Mouse (Mus musculus) midbrain, embryonic 15.5 days (tissue): ENCODE data around the gene Tmem53. TPM values are rescaled to one million over a fixed set of nuclear protein-coding genes. Genes with fewer than 3 reads are reported as not detected.

Source experiments
- ATAC-seq: fragments of 200-750 bp; cut with Nextera tagmentation; replicated peaks from 2 replicates; pipeline ENCODE4 v1.8.0; 2017; ENCODE audit warnings: moderate TSS enrichment
- H3K27ac ChIP-seq: fragments of 300-500 bp; sonication (generic); 2 replicates; pipeline ENCODE4 v1.5.1; 2015; ENCODE audit warnings: mild to moderate bottlenecking, inconsistent platforms
- H3K27me3 ChIP-seq: fragments of 300-500 bp; sonication (generic); replicated peaks from 2 replicates; pipeline ENCODE4 v1.6.1; 2015; ENCODE audit warnings: inconsistent platforms
- H3K36me3 ChIP-seq: fragments of 300-500 bp; sonication (generic); replicated peaks from 2 replicates; pipeline ENCODE4 v1.6.1; 2015; ENCODE audit warnings: inconsistent platforms
- H3K4me1 ChIP-seq: fragments of 300-500 bp; sonication (generic); 2 replicates; pipeline ENCODE4 v1.6.1; 2015; ENCODE audit warnings: inconsistent platforms
- H3K4me2 ChIP-seq: fragments of 300-500 bp; sonication (generic); 2 replicates; pipeline ENCODE4 v1.6.1; 2015; ENCODE audit warnings: inconsistent platforms, mild to moderate bottlenecking, moderate library complexity
- H3K4me3 ChIP-seq: fragments of 300-500 bp; sonication (generic); 2 replicates; pipeline ENCODE4 v1.5.1; 2015; ENCODE audit warnings: mild to moderate bottlenecking, inconsistent platforms
- H3K9ac ChIP-seq: fragments of 300-500 bp; sonication (generic); 2 replicates; pipeline ENCODE4 v1.6.1; 2015; ENCODE audit warnings: mild to moderate bottlenecking, inconsistent platforms
- H3K9me3 ChIP-seq: fragments of 300-500 bp; sonication (generic); 2 replicates; pipeline ENCODE4 v1.6.1; 2016; ENCODE audit warnings: inconsistent platforms
- WGBS: fragments of 180-500 bp; shearing (Covaris S2); methylation state at CpG from one replicate; pipeline ENCODE4 v1.1.7; 2015; ENCODE audit warnings: mixed read lengths; 5-methylcytosine and 5-hydroxymethylcytosine counted together
- polyA plus RNA-seq: library from polyadenylated mRNA; unstranded; fragments of >200 nt; fragmentation: Nextera tagmentation; extraction: Ambion mirVana; gene quantifications from 2 replicates; pipeline ENCODE4 v1.2.1, GENCODE M21; 2015

The Tmem53 gene
- polyA plus RNA-seq, 1 experiment from 2014 or later, result 9.6 TPM

DNA sequence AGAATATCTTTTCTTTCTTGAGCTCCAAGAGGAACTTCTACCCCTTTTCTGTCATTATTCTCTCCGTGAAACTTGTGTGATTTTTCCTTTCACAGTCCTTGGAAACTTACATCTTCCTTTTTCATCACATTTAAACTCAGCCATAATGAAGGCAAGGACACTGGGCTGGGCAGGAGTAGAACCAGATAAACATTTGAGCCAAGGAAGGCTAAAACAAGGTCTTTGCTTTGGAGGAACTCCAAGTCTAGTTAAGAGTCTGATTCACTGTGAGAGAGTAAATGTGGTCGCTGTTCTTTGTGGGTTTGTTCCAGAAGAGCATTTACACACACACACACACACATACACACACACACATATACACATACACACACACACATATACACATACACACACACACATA, 39.9 kb downstream of the Tmem53 start:
- WGBS, result 87% methylated on average over 2 of the region's 2 CpGs
- Histone ChIP-seq H3K4me1 (peaks cover 28% of the 10 kb centered on the region), H3K9ac (no peak overlapping the region), H3K9me3 (no peaks in the 10 kb centered on the region), H3K4me3 (no peak overlapping the region), H3K36me3 (no peaks in the 10 kb centered on the region), H3K27ac (no peak overlapping the region), H3K27me3 (no peaks in the 10 kb centered on the region), H3K4me2 (no peak overlapping the region)
- no peak for ATAC-seq

GRCm38 (mm10) chr4:117296849-117297593, 45.3 kb downstream of the Tmem53 start:
- Histone ChIP-seq H3K9me3 (no peaks in the 10 kb centered on the region), H3K4me3 (no peak overlapping the region), H3K4me1 (peaks cover 7% of the 10 kb centered on the region; the same call in 1 of the 2 replicates), H3K27me3 (peaks cover 18% of the 10 kb centered on the region), H3K27ac (no peak overlapping the region), H3K9ac (no peak overlapping the region), H3K4me2 (no peak overlapping the region), H3K36me3 (no peaks in the 10 kb centered on the region)
- 59% methylated on average over 19 of the region's 19 CpGs for WGBS
- no peak for ATAC-seq

- H3K27ac ChIP-seq, result no peak overlapping the region
- peaks cover 13% of the 10 kb centered on the region for H3K4me1 ChIP-seq
- ATAC-seq, result no peak
- peaks cover 26% of the 10 kb centered on the region for H3K27me3 ChIP-seq
- no peak overlapping the region for H3K4me2 ChIP-seq
- H3K4me3 ChIP-seq, result no peak overlapping the region
- no peak overlapping the region for H3K9ac ChIP-seq
- no peaks in the 10 kb centered on the region for H3K9me3 ChIP-seq
- no peaks in the 10 kb centered on the region for H3K36me3 ChIP-seq
- WGBS, result 80% methylated on average over 9 of the region's 9 CpGs
Measured at GRCm38 (mm10) chr4:117297819-117298218, 46.1 kb downstream of the Tmem53 start.

GRCm38 (mm10) chr4:117299921-117300320, 48.2 kb downstream of the Tmem53 start:
- no peak overlapping the region for H3K4me2 ChIP-seq
- no peak overlapping the region for H3K27ac ChIP-seq
- H3K9ac ChIP-seq, result no peak overlapping the region
- no peaks in the 10 kb centered on the region for H3K9me3 ChIP-seq
- H3K27me3 ChIP-seq, result peaks cover 44% of the 10 kb centered on the region
- WGBS, result 65% methylated on average over 10 of the region's 10 CpGs
- no peak overlapping the region for H3K4me3 ChIP-seq
- peaks cover 25% of the 10 kb centered on the region for H3K4me1 ChIP-seq
- ATAC-seq, result no peak
- H3K36me3 ChIP-seq, result no peaks in the 10 kb centered on the region

DNA sequence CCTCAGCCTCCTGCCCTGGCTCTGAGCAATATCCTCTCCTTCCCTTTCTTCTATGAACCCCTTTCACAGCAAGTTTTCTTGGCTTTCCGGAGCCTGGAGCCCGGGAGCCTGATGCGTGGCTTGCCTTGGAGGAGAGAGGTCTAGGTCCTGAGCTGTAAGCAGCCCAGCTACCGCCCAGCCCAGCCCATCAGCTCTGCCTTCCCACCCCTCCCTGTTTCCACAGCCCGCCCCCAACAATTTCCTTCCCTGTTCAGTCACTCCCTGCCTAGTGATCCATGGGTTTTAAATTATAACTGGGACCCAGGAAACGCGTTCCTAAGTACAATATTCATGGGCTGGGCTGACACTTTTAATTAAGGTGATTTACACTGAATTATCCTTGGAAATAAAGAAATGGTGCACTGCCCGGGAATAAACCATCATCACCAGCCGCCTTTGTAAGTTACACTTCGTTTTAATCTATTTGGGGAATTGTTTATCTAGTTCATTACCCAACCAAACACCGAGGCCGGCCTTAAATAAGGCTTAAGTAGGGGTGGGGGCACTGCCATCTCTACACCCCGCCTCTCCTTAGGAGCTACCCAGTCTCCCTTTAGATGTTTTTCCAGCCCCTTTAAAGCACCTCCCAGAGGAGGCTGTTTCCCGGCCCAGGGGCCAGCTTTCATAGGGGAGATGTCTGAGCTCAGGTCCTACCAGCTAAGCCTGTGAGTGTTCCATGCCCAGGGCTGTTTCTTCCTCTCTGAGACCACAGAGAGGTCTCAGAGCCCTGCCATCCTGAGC, 50.5 kb downstream of the Tmem53 start:
- no peak for ATAC-seq
- H3K27me3 ChIP-seq, result peaks cover 54% of the 10 kb centered on the region
- WGBS, result 38% methylated on average over 14 of the region's 14 CpGs

DNA sequence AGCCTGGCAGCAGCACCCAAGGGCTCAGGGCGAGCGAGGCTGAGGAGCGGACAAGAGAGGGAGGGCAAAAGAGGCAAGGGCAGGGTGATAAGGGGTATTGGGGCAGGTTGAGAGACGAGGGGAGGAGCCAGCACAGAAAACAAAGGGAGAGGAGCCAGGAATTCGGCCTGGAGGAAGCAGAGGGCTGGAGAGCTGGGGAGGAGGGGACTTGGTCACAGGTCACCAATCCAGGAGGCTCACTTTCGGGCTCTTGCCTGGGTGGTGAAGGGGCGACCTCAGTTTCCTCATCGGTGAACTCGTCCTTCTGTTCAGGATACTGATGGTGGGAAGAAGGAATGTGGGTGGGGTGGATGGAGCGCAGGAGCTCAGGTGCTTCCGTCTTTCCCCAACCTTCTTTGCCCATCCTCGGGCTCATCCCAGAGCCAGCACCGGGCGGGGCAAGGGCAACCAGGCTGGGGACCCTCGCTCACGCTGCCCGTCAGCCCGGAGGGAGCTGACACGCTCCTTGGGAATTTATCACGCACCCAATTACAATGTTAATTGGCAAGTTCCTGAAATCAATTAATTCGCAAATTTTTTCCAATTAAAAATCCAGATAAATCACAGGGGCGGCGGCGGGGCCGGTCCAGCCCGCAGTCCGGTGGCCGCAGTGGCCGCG, 52.0 kb downstream of the Tmem53 start:
- H3K27me3 ChIP-seq, result peaks cover 51% of the 10 kb centered on the region
- H3K9me3 ChIP-seq, result no peaks in the 10 kb centered on the region
- H3K4me2 ChIP-seq, result peak overlapping the region; percentile 67
- H3K27ac ChIP-seq, result no peak overlapping the region
- 14% methylated on average over 30 of the region's 30 CpGs for WGBS
- H3K36me3 ChIP-seq, result no peaks in the 10 kb centered on the region
- peaks cover 21% of the 10 kb centered on the region for H3K4me1 ChIP-seq
- peak overlapping the region; percentile 40 for H3K4me3 ChIP-seq
- no peak; the same call in 1 of the 2 replicates for ATAC-seq
- peak overlapping the region; percentile 40; the same call in 1 of the 2 replicates for H3K9ac ChIP-seq

More for the DNA sequence above, 50.5 kb downstream of the Tmem53 start:
- Histone ChIP-seq H3K36me3 (no peaks in the 10 kb centered on the region), H3K4me3 (no peak overlapping the region), H3K9me3 (no peaks in the 10 kb centered on the region), H3K27ac (no peak overlapping the region), H3K4me1 (peaks cover 21% of the 10 kb centered on the region), H3K4me2 (no peak overlapping the region), H3K9ac (no peak overlapping the region)

DNA sequence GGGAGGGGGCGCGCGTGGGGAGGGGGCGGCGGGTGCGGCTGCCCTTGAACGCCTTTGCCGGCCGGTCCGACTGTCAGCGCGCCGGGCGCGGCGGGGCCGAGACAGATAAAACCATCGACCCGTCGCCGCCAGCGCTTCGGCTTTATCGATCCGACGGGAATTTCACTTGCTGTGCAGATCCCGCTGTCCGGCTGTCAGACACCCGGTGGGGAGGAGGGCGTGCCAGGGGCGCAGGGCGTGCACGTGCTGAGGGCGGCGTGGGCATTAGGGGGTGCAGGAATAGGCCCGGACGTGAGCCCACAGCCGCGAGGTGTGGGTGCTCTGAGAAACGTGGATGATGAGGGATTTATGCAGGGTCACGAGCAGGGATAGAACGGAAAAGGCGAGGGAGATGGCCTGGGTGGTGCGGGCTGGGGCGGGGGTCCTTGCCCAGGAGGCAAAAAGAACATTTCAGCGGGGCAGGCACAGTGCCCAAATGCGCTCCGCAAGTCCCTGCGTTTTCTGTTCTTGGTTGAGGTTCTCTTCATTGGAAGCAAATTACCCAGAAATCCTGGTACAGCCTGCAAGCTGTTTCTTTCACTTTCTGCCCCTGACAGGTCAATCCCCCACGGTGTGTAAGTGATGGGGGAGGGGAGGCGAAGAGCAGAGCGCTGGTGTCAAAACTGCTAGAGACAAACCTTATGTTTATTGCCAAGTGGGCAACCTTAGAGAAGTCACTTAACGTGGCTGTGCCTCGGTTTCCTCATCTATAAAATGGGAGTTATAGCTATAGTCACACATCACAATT, 52.7 kb downstream of the Tmem53 start:
- Histone ChIP-seq H3K4me1 (peaks cover 21% of the 10 kb centered on the region), H3K27ac (no peak overlapping the region), H3K4me3 (peak overlapping the region; percentile 40), H3K9me3 (no peaks in the 10 kb centered on the region), H3K9ac (peak overlapping the region; percentile 40; the same call in 1 of the 2 replicates), H3K36me3 (no peaks in the 10 kb centered on the region), H3K27me3 (peaks cover 51% of the 10 kb centered on the region), H3K4me2 (peak overlapping the region; percentile 67)
- 3% methylated on average over 52 of the region's 54 CpGs for WGBS
- ATAC-seq, result no peak

DNA sequence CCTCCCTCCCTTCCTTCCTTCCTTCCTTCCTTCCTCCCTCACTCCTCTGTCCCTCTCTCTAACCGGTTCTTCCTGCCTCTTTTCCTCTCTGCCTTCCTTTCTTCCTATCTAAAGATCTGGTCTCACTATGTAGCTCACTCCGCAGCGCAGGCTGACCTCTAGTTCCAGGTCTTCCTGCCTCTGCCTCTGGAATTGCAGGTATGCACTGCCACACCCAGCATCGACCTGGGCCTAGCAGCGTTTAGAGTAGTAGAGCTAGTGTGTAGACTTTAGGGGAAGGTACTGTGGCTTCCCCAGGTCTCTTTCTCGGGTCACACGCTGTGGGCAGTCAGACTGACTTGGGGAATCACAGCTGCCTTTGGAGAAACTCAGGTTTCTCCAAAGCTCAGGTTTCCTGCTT, 53.7 kb downstream of the Tmem53 start:
- WGBS, result 77% methylated on average over 6 of the region's 7 CpGs
- H3K27me3 ChIP-seq, result peaks cover 51% of the 10 kb centered on the region
- peaks cover 21% of the 10 kb centered on the region for H3K4me1 ChIP-seq
- H3K9me3 ChIP-seq, result no peaks in the 10 kb centered on the region
- no peak overlapping the region for H3K27ac ChIP-seq
- H3K9ac ChIP-seq, result no peak overlapping the region
- no peak overlapping the region for H3K4me2 ChIP-seq
- no peaks in the 10 kb centered on the region for H3K36me3 ChIP-seq
- no peak overlapping the region for H3K4me3 ChIP-seq
- no peak for ATAC-seq

DNA sequence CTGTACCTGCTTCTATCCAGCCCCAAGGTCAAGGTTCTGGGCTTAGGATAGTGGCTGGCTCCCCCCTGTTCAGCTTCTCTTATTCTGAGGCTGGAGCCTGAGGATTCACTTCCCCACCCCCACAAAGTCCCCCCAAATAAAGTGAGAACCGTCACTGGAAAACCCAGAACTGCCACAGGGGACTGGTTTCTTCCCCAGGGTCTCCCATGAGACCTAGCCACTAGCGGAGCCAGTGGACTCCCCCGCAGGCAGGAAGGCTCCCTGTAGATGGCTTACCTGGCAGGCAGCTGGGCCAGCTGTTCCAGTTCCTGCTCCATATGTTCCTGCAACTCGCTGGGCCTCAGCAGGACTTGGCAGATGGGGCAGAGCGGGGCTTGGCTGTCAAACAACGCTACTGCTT, 55.5 kb downstream of the Tmem53 start:
- Histone ChIP-seq H3K36me3 (no peaks in the 10 kb centered on the region), H3K27ac (no peak overlapping the region), H3K4me1 (peaks cover 19% of the 10 kb centered on the region), H3K9me3 (no peaks in the 10 kb centered on the region), H3K9ac (no peak overlapping the region), H3K4me2 (no peak overlapping the region), H3K4me3 (no peak overlapping the region), H3K27me3 (peaks cover 46% of the 10 kb centered on the region)
- no peak for ATAC-seq
- 60% methylated on average over 6 of the region's 6 CpGs for WGBS

- Histone ChIP-seq H3K36me3 (no peaks in the 10 kb centered on the region), H3K4me3 (no peak overlapping the region), H3K4me2 (no peak overlapping the region), H3K4me1 (peaks cover 15% of the 10 kb centered on the region), H3K9me3 (no peaks in the 10 kb centered on the region), H3K27me3 (peaks cover 33% of the 10 kb centered on the region), H3K27ac (no peak overlapping the region), H3K9ac (no peak overlapping the region)
- ATAC-seq, result no peak
- 77% methylated on average over 1 of the region's 1 CpGs for WGBS
Measured at GRCm38 (mm10) chr4:117309427-117309826, 57.7 kb downstream of the Tmem53 start.

GRCm38 (mm10) chr4:117311891-117312290, 60.1 kb downstream of the Tmem53 start:
- Histone ChIP-seq H3K27me3 (peaks cover 17% of the 10 kb centered on the region; the same call in 1 of the 2 replicates), H3K4me2 (no peak overlapping the region), H3K9ac (no peak overlapping the region), H3K4me1 (peaks cover 21% of the 10 kb centered on the region), H3K4me3 (no peak overlapping the region), H3K36me3 (no peaks in the 10 kb centered on the region), H3K27ac (no peak overlapping the region), H3K9me3 (no peaks in the 10 kb centered on the region)
- ATAC-seq, result no peak
- WGBS, result 49% methylated on average over 5 of the region's 5 CpGs
